ENCODE assay signal across 9 mouse cellular contexts in the genomic region with DNA sequence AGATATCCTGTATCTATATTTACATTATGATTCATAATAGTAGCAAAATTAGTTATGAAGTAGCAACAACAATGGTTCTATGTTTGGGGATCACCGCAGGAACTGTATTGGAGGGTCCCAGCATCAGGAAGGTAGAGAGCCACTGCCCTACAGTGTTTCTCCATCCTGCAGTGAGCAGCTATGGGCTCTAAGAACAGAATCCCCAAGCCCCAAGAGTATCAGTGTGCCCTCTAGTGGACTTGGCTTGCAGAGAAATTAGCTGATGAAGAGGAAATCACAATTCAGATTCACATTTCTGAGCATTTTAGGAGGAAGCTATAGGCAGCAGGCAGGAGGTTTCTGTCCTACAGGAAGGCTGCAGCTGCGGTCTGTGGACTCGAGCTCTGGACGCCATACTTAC.
DNase-seq lines count a peak whose midpoint lies in the region; ATAC-seq and TF ChIP-seq lines count a peak whose summit lies in the region.
"Had no signal": no experiment of that assay in that cellular context is flagged by ENCODE, and none has a peak within 500 bp of the region (broad histone marks: within the 10 kb centered on the region; RNA-seq: fewer than 3 reads in every experiment).

No protein-coding gene starts in this region.

- peak; percentile 46 for TF ChIP-seq CTCF in kidney, adult 2 months (conservative IDR thresholded peaks at IDR 0.05; ENCODE audit: insufficient read depth, insufficient read length, low read depth, low read length)
- peak; percentile 33 to 69 (median 40) for TF ChIP-seq CTCF in MEL (IDR thresholded peaks at IDR 0.05 in 2 of 3, conservative IDR thresholded peaks at IDR 0.05 in 1 of 3; ENCODE audit: control insufficient read depth in 1 of 3, insufficient read depth in 1 of 3, low read depth in 2 of 3, low read length in 3 of 3, poor library complexity in 1 of 3, severe bottlenecking in 1 of 3)

- H3K4me3 ChIP-seq in kidney, adult 2 months (ENCODE audit: insufficient read depth, low read depth, low read length), result no peak overlapping the region
- H3K4me3 ChIP-seq in kidney, embryonic 14.5 days (ENCODE audit: low read length), result no peak overlapping the region
- no peak overlapping the region for H3K4me3 ChIP-seq in MEL (ENCODE audit: control insufficient read depth in 1 of 2, insufficient read depth in 1 of 2, low read depth in 2 of 2, low read length in 2 of 2)
- H3K4me3 ChIP-seq: limb, embryonic 13.5 days had no signal

- no peaks in the 10 kb centered on the region for H3K79me2 ChIP-seq in MEL (ENCODE audit: control insufficient read depth, insufficient read depth, low read length, poor library complexity)

- no peaks in the 10 kb centered on the region for H3K4me1 ChIP-seq in kidney, adult 2 months (ENCODE audit: control insufficient read depth, insufficient read depth, low read length)
- no peaks in the 10 kb centered on the region for H3K4me1 ChIP-seq in kidney, embryonic 14.5 days (ENCODE audit: control insufficient read depth, insufficient read depth, low read length)
- no peaks in the 10 kb centered on the region for H3K4me1 ChIP-seq in MEL (ENCODE audit: control insufficient read depth in 1 of 2, insufficient read depth in 2 of 2, low read length in 2 of 2)
- H3K4me1 ChIP-seq: limb, embryonic 13.5 days had no signal

- no peak overlapping the region for H3K9ac ChIP-seq in kidney, embryonic 14.5 days (ENCODE audit: low read depth, low read length)
- no peak overlapping the region for H3K9ac ChIP-seq in MEL (ENCODE audit: control insufficient read depth, low read depth, low read length, poor library complexity, severe bottlenecking)
- H3K9ac ChIP-seq: limb, embryonic 13.5 days had no signal

- peak; percentile 49 for TF ChIP-seq RAD21 in MEL (IDR thresholded peaks at IDR 0.05; ENCODE audit: low read depth, low read length)

- H3K9me3 ChIP-seq in kidney, embryonic 14.5 days (ENCODE audit: control insufficient read depth, low read length), result no peaks in the 10 kb centered on the region
- no peaks in the 10 kb centered on the region for H3K9me3 ChIP-seq in MEL (replicated peaks; ENCODE audit: insufficient read depth, low read length)
- H3K9me3 ChIP-seq: limb, embryonic 13.5 days had no signal

- no peaks in the 10 kb centered on the region for H3K27me3 ChIP-seq in kidney, adult 2 months (replicated peaks; ENCODE audit: control insufficient read depth, insufficient read depth, low read length)
- H3K27me3 ChIP-seq in kidney, embryonic 14.5 days (ENCODE audit: control insufficient read depth, insufficient read depth, low read length), result no peaks in the 10 kb centered on the region
- H3K27me3 ChIP-seq in MEL (ENCODE audit: control insufficient read depth in 1 of 2, insufficient read depth in 2 of 2, low read length in 2 of 2), result no peaks in the 10 kb centered on the region
- H3K27me3 ChIP-seq in splenic B cell, adult 2 months (ENCODE audit: control insufficient read depth, insufficient read depth, low read length, poor library complexity, severe bottlenecking), result no peaks in the 10 kb centered on the region
- H3K27me3 ChIP-seq: limb, embryonic 13.5 days had no signal

- 88% methylated on average over 4 of the region's 4 CpGs for WGBS in kidney, adult 2 months
- 96% methylated on average over 4 of the region's 4 CpGs for WGBS in kidney, embryonic 14.5 days

- TF ChIP-seq EP300 in MEL (IDR thresholded peaks at IDR 0.05; ENCODE audit: low read depth in 1 of 2, low read length in 2 of 2), result no peak

- DNase-seq in CD4-positive, CD25-positive, alpha-beta regulatory T cell, adult 2 months (ENCODE audit: low read depth, low spot score), result peak; percentile 71
- DNase-seq in kidney, adult 2 months, result peak; percentile 36
- peak; percentile 20 for DNase-seq in MEL (ENCODE audit: low read depth, low spot score)
- DNase-seq in induced T-regulatory cell, adult 2 months (ENCODE audit: low read depth), result peak; percentile 75
- DNase-seq in splenic B cell, adult 2 months (ENCODE audit: low read depth, low spot score), result peak; percentile 75
- DNase-seq in cerebellum, postnatal 4 days (ENCODE audit: low spot score in 2 of 2), result no peak

- peaks cover 3% of the 10 kb centered on the region; the same call in 1 of the 2 replicates for H3K36me3 ChIP-seq in kidney, adult 2 months (ENCODE audit: control insufficient read depth, insufficient read depth, low read length)
- H3K36me3 ChIP-seq in kidney, embryonic 14.5 days (ENCODE audit: control insufficient read depth, insufficient read depth, low read length), result peaks cover 87% of the 10 kb centered on the region
- no peaks in the 10 kb centered on the region for H3K36me3 ChIP-seq in MEL (ENCODE audit: control insufficient read depth in 1 of 2, insufficient read depth in 2 of 2, low read length in 2 of 2)
- H3K36me3 ChIP-seq in splenic B cell, adult 2 months (ENCODE audit: control insufficient read depth, insufficient read depth, low read length, poor library complexity, severe bottlenecking), result no peaks in the 10 kb centered on the region

- no peak overlapping the region for H3K4me2 ChIP-seq in kidney, embryonic 14.5 days (replicated peaks; ENCODE audit: low read depth, low read length)
- H3K4me2 ChIP-seq: limb, embryonic 13.5 days had no signal

- H3K27ac ChIP-seq in kidney, adult 2 months (ENCODE audit: insufficient read depth, low read depth, low read length), result no peak overlapping the region
- no peak overlapping the region for H3K27ac ChIP-seq in kidney, embryonic 14.5 days (ENCODE audit: low read depth, low read length)
- no peak overlapping the region for H3K27ac ChIP-seq in MEL (ENCODE audit: control insufficient read depth, low read depth, low read length)
- H3K27ac ChIP-seq: limb, embryonic 13.5 days had no signal

- ATAC-seq in CD4-positive, CD25-positive, alpha-beta regulatory T cell, adult 4 months, result no peak
- ATAC-seq in kidney, embryonic 14.5 days (ENCODE audit: low FRiP score, low TSS enrichment), result no peak

- TF ChIP-seq POLR2A in kidney, adult 2 months (IDR thresholded peaks at IDR 0.05; ENCODE audit: low read depth, low read length), result no peak
- TF ChIP-seq POLR2A in MEL (IDR thresholded peaks at IDR 0.05; ENCODE audit: control insufficient read depth in 1 of 2, insufficient read depth in 1 of 2, low read depth in 1 of 2, low read length in 2 of 2, poor library complexity in 1 of 2), result no peak

TF ChIP-seq in MEL, 35 proteins besides CTCF, POLR2A, EP300 and RAD21:
- TF ChIP-seq MXI1 (IDR thresholded peaks at IDR 0.05; ENCODE audit: low read depth, low read length) (no peak), ZC3H11A (IDR thresholded peaks at IDR 0.05; ENCODE audit: low read depth, low read length) (peak; percentile 49; the same call in 1 of the 2 replicates), USF1 (IDR thresholded peaks at IDR 0.05; ENCODE audit: low read depth, low read length) (no peak), HCFC1 (IDR thresholded peaks at IDR 0.05; ENCODE audit: low read depth, low read length) (no peak), SMC3 (IDR thresholded peaks at IDR 0.05; ENCODE audit: low read depth, low read length) (peak; percentile 74)

Comparison
In these comparisons a context has a peak if more than half of its experiments do, and no peak if none do; other contexts are left out.
1. DNase-seq: peak in CD4-positive, CD25-positive, alpha-beta regulatory T cell, adult 2 months (single experiment), kidney, adult 2 months (single experiment), MEL (single experiment), induced T-regulatory cell, adult 2 months (single experiment) and splenic B cell, adult 2 months (single experiment); none in cerebellum, postnatal 4 days (0 of 2).